Mouse (Mus musculus): ENCODE results near the gene Gpx4.

Gpx4 gene

GRCm38 (mm10) chr10:80103032-80103431 is 56.1 kb downstream of the Gpx4 start:
- no peak for DNase-seq (ENCODE audit: low read depth, low spot score)

DNA sequence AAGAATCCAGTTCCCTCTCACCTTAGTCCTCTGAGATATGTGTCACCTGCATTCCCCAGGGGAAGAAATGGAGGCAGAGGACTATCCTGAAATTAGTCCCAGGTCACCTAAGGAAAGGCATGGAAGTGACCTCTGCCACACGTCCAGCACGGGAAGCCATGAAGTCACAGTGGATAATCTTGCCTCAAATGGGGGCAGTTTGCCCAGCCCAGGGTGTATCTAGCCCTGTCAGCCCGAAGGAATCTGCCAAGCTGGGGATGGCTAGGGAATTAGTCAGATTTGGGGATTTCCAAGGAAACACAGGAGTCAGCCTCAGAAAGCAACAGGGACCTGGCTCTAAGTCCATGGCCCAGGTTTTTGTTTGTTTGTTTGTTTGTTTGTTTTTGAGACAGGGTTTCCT is 57.2 kb downstream of the Gpx4 start:
- DNase-seq (ENCODE audit: low read depth, low spot score) = no peak

DNA sequence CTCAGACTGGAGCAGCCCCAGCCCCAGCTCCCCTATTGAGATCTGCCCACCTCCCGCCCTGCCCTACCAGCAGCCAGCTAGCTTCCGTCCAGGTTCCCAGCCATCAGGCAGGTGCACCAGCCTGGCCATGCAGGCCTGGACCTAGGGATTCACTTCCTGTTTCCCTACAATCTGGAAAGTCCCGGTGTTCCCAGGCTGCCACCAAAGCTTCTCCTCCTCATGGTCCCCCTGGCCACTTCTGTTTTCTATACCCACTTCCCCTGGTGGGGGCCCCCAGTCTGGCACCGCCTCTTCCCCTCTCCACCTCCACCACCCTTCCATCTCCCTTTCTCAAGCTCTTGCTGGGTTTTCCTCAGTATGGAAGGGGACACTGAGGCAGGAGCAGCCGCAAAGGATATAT is 58.5 kb downstream of the Gpx4 start, which contains the start of gene Sbno2:
TSS of gene Sbno2 (minus strand) at position 112 of the 400 bp plus-strand sequence.
- no peak for DNase-seq (ENCODE audit: low read depth, low spot score)

DNA sequence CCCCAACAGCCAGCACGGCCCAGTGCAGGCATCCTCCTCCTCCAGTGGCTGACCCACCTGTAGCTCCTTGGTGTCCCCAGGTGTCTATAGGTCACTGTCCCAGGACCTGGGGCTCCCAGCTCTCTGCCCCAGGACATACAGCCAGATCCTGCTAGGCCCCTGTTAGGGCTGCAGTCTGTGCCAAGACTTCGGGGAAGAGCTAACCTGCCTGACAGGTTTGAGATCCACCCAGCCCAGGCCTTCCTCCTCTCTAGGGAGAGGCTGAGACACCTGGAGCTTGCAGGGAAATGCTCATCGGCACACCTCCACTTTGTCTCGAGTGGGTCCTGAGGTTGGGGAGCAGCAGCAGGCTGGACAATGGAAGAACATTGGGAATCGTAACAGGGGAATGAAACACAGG is 59.0 kb downstream of the Gpx4 start:
- DNase-seq (ENCODE audit: low read depth, low spot score) = no peak
